Mouse (Mus musculus) urinary bladder, postnatal 36 days (tissue): ENCODE measurements around the gene Mrc2.
A peak's percentile ranks its signal among the peaks of the same experiment; 100 is the strongest.

ENCODE experiments used
- DNase-seq, 2 experiments: peaks; one replicate each; pipeline ENCODE4 v3.0.0; 2022; ENCODE audit warnings: low spot score in 2 of 2, mixed read lengths in 1 of 2

Mrc2 gene

DNA sequence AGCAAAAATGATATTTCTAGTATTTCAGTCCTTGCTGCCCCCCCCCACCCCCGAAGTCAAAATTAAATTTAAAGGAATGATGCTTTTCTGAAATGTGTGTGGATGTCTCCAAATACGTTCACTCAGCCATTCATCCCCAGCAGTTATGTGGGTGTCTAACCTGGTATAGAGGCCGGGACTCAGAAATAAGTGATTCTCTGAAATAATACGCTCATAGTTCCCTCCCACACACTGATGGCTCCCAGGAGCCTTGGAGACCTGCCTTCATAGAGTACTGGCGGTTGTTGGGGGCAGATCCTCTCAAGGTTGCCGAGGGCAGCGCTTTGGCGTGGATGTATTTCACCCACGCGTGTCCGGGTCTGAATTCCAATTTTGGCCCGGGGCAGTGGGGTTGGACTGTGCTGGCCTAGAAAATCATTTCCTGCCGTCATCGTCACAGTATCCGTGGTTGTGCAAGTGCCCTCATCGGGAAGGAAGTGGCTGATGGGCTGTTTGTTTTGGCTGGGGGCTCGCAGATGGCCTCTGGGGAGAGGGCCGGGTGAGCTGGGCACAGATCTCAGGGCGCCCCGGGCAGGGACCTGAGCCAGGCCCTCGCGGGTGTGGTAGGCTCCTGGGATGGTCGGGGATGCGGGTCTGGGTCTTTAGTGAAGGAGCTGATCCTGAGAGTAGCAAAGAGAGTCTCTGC lies 19.0 kb downstream of the Mrc2 start:
- peak in 1 of 2 experiments; percentile 37 for DNase-seq

DNA sequence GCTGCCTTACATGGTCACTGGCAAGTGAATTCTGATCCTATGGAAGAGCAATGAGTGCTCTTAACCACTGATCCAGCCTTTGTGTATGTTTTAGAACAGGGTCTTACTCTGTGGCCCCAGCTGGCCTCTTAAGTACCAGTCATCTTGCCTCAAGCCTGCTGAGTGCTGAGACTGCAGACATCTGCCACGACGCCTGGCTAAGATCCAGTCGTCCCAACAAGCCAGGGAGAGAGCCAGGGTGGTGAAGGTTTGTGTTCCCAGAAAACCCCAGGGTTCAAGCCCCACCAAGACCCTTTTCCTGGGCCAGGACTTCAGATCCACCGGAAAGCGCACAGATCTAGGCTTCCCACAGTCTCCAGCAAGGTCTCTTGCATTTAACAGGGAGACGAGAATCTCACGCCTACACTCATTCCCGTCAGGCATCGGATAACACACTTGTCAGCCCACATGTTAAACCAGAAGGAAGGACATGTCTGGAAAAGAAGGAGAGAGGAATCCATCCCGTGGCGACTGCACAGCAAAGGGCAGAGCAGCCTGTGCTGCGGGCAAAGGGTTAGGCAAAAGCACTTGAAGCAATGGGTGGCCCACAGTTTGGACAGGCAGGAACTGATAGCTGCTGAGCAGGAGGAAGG lies 20.0 kb downstream of the Mrc2 start:
- no peak for DNase-seq

DNA sequence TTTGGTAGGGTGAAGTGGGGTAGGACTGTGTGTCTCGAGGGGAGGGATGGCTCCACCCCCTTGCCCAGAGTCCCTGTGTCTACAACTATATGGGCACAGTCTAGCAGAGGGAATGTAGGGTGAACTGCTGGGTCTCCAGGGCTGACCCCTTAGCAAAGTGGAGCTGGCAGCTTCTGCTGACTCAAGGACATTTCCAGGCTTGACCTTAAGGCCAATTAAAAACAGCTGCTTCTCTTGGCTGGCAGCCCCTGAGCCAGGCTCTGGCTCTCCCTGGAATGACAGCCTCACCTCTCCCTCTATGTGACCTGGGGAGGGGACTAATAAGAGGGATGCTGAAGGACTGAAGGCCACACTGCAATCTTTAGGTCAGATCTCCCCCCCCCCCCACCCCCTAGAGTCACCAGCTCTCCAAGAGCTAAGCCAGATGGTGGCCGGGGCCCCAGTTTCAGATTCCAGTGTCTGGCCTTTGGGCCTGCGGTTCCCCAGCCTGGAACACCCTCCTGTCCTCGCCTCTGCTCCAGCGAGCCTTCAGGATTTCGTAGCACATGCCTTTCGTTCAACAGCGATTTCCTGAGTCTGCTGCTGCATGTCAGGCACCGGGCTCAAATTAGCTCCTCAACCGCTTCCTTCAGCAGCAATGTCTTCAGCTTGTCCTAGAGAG lies 20.7 kb downstream of the Mrc2 start:
- DNase-seq: no peak

DNA sequence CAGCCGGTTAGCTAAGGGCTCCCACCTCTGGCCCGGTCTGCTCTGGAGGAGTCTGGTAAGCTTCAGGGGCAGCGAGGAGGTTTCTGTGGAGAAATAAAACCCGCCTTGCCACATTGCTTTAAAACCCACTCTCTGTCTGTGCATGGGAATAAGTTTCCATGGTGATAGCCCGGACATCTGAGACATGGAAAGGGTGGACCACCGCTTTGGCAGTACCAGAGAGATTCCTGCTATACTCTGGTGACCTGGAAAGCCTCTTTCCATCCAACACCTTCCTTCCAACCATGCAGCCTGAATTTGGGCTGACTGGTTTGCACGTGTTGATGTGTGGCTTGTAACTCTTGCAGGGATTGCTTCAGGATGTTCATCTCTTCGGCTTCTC lies 21.2 kb downstream of the Mrc2 start:
- DNase-seq: no peak

DNA sequence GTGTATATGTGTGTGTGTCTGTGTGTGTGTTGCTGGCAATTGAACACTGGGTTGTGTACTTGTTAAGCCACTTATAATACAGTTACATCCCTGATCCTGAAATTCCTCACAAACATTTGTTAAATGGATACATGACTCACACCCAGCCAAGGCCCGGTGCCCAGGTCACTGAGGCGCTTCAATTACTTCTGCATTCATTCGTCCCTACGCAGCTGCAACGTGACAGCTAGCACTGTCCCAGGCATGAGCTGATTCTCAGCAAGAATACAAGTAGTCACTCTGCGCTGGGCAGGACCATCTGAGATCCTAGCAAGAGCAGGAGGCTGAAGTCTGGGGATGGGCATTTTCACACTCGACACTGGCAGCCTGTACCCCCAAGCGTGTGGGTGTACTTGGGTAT lies 22.9 kb downstream of the Mrc2 start:
- no peak for DNase-seq

DNA sequence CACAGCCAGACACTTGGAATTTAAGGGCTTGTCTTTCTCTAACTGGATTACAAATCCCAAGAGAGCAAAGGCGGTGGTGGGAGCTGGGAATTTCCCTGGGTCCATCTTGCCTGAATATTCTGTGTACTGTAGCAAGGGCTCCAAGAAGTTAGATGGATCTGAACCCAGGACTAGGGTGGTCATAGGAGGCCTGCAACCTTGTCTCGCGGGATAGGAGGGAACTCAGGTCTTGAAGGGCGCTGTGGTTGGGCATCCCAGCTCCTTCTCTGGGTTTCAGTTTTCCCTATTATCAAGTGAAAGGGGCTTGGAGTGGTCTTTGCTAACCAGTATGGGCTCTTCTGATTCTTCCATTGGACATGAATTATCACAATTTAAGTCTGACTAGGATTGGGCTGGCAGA lies 23.7 kb downstream of the Mrc2 start:
- DNase-seq: no peak

DNA sequence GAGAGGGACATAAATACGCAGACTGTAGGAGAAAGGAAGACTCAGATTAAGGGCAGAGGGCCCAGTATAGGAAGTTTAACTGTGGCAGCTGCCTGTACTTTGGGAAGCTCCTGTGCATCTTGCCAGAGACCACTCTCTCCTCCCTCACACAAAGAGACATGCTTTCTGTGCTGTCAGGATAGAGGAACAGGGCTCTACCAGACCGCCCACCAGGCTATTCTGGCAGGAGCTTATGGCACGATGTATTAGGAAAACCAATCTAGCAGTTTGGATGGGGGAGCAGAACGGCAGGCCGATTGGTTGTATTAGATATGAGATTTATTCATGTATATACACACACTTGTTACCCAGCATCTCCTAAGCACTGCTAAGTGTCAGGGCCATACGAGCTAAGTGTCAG lies 25.3 kb downstream of the Mrc2 start:
- DNase-seq: no peak

DNA sequence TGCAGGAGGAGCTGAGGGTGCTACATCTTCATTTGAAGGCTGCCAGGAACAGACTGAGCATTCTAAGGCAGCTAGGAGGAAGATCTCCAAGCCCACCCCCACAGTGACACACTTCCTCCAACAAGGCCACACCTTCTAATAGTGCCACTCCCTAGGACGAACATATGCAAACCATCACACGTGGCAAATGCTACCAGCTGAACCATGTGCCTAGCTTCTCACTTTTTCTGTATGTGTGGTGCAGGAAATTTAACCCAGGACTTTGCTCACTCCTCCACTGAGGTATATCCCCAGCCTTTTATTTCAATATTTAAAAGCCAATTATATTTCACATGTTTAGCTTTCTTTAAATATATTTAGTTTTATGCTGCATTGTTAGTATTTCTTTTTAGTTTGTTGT lies 28.6 kb downstream of the Mrc2 start:
- no peak for DNase-seq

DNA sequence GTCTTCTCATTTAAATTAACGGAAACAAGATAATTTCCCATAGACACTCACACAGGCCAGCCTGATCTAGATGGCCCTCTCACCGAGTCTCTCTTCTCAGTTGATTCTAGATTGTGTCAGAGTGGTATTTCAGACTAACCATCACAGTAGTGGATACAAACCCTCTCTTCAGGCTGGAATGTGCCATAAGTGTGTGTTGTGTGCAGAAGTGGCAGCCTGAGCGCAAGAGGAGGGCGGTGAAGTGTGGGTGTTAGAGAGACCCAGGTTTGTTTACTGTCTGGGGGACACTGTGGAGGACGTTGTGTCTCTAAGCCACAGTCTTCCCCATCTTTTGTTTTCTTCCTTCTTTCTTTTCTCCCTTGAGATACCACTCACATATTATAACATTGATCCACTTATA lies 31.1 kb downstream of the Mrc2 start:
- DNase-seq: no peak

DNA sequence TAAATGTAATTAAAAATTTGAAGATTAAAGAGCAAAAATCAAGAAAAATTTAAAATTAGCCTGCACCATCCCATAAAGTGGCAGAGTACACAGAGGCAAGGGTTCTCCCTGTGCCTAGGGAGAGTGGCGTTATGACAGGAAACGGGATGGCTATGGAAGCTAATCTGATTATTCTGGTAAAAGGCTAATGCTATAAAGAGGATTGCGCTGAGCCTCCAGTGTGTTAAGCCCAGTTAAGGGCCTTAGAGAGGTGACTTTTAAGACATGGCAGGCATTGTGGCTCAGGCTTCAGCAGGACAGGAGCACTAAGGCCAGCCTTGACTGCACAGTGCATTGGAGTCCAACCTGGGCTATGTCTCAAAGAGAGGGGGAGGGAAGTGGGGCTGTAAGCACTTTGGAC lies 34.7 kb downstream of the Mrc2 start:
- DNase-seq: no peak

DNA sequence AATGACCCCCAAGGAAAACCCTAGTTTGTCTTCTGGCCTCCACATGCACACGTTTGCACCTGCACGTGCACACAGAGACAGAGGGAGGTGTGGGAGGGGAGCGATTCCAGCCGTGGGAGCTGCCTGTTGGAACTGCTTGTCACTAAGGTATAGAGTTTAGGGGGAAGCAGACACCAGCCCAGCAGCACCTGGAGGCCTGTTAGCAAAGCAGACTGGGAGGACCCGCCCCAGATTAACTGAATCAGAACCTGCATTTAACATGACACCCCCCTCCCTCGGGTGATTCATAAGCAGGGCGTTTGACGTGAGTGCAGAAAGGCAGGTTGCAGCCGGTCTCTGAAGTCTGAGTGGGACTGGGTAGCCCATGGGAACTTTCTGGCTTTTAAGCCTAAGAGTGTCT lies 37.5 kb downstream of the Mrc2 start:
- peak in 1 of 2 experiments; percentile 38 for DNase-seq

DNA sequence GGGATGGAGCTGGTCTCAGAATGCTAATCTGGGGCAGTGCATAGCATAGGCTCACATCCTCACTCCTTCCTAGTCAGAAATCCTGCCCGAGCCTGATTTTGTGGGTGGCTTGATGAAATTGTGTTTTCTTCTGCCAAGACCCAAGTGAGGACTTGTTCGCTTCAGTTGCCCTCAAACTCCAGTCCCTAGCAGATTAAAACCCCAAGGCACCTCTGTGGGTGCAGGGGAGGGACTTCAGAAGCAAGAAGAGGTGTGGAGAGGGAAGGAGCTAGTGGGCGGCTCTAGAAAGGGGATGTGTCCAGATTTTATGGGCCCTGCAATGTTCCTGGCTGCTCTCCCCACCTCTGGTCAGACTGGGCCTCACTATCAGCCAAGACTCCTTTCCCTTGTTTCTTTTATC lies 38.7 kb downstream of the Mrc2 start:
- no peak for DNase-seq

DNA sequence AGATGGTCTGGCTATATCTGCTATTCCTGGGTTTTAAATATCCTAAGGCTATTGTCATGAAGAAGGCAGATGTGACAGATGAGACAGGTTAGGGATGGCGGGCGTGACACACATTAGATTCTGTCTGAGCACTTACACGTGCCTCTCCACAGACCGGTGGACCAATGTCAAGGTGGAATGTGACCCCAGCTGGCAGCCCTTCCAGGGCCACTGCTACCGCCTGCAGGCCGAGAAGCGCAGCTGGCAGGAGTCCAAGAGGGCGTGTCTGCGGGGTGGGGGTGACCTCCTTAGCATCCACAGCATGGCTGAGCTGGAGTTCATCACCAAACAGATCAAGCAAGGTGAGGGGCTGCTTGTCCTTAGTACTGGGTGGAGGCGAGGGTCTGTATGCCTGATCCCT lies 39.3 kb downstream of the Mrc2 start:
- DNase-seq: peak in 1 of 2 experiments; percentile 40

DNA sequence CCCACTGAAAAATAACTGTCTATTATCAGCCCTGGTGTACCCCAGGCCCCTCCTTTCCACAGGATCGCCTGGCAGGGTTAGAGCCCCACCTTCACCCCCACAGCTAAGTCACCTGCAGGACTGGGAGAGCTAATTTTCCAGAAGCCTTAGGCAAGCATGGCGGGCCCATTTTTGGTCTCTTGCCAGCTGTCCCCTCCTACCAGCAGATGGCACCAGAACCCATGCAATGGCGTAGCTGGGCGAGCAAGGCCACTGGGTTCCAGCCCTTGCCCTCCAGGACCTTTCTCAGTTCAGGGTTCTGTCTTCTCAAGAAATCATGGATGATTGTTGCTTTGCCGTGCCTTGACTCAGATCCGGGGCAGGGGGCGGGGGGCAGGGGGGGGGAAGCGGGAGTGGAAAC lies 40.0 kb downstream of the Mrc2 start:
- DNase-seq: peak in 1 of 2 experiments; percentile 44

DNA sequence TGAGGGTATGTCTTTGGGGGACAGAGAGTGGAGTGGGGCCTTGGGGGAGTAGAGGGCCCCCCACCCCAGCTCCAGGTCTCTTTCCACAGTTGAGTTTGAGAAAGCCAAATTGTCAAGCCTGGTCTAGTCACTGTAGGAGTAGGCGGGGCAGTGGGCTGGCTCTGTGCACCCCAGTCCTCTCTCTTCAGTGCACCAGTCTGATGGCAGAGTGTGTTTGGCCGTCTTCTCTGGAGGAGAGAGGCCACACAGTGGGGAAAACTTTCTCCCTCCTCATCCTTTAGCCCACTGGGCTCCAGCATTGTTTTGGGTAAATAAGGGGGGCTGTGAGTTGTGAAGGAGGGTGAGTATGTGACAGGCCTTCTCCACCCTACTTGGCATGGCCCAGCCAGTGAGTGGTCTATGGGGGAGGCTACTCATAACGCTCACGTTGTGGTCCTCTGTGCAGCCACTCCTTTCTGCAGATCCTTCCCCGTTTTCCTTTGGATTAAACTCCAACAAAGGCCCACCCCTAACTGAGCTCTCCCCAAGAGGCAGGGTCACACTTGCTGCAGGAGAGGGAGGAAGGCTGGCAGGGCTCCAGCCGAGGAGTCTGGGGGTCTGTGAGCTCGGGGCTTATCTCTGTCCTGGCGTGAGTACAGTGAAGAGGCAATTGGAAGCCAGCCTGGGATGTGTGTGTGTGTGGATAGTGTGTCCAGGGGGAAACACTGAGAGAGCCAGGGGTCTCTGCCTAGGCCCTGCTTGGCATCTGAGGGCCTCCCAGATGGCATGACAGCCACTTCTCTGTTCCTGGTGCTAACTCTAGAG lies 41.6 kb downstream of the Mrc2 start:
- DNase-seq: no peak

DNA sequence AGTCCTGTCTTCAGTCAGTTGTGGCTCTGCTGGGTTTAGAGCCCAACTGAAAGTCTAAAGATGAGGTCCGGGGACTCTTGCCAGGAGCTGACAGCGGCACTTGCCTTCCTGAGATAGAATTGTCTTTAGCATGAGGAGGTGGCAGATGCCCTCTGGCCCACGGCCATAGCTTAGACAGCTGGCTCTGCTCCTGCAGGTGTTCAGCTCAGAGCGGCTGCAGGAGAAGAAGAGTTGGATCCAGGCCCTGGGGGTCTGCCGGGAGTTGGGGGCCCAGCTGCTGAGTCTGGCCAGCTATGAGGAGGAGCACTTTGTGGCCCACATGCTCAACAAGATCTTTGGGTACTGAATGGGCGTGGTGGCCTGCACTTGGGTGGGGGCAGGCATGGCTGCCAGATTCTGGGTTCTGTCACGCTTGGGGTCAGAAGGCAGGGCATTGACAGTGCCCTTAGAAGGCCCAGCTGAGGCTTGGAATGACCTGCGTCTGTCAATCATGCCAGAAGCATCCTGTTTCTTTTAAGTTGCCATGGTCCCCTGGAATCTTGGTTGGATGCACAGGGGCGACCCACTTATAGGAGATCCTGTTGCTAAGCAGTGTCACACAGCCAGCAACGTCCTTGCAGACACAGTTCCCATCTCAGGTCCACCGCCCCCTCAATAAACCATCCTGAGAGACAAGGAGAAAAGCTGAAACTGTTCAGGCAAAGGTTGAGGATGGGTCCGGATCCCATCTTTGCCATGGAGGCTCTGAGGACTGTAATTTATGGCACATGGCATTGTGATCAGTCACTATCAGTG lies 46.4 kb downstream of the Mrc2 start:
- no peak for DNase-seq

DNA sequence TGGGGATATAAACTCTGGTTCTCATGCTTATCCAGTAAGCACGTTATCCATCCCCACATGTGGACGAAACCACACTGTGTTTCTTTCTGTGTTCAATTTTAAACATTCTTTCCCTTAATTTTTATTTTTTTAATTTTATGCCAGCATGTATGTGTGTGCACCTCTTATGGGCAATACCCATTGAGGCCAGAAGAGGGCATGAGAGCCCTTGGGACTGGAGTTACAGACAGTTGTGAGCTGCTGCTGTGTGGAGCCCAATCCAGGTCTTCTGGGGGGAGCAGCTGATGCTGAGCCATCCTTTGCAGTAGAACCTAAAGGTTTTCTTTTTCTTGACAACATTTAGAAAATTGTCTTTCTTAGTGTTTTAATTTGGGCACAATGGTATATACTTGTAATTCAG lies 52.8 kb downstream of the Mrc2 start:
- DNase-seq: no peak

DNA sequence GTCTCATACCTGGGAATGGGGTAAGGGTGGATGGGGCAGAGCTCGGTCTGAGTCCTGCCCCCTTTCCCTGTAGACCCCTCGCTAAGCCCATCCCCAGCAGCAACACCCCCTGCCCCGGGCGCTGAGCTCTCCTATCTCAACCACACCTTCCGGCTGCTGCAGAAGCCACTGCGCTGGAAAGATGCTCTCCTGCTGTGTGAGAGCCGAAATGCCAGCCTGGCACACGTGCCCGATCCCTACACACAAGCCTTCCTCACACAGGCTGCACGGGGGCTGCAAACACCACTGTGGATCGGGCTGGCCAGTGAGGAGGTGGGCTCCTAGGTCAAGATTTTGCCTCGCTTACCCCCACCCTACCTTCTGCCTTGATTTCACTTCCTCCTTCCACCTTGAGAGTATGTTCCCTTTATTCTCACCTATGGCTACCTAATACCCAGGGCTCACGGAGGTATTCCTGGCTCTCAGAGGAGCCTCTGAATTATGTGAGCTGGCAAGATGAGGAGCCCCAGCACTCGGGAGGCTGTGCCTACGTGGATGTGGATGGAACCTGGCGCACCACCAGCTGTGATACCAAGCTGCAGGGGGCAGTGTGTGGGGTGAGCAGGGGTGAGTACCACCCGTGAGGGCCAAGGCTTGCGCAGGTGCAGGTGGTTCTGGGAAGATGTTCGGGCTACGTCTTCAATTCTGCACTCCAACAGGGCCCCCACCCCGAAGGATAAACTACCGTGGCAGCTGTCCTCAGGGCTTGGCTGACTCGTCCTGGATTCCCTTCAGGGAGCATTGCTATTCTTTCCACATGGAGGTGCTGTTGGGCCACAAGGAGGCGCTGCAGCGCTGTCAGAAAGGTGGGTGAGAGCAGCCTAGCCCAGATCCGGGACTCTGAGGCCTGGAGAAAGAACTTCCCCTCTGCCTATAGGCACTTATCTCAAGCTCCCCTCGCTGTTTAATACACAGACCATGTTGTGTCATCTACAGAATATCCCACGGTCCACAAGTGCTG lies 55.0 kb downstream of the Mrc2 start:
- DNase-seq: peak; percentile 76 to 86

DNA sequence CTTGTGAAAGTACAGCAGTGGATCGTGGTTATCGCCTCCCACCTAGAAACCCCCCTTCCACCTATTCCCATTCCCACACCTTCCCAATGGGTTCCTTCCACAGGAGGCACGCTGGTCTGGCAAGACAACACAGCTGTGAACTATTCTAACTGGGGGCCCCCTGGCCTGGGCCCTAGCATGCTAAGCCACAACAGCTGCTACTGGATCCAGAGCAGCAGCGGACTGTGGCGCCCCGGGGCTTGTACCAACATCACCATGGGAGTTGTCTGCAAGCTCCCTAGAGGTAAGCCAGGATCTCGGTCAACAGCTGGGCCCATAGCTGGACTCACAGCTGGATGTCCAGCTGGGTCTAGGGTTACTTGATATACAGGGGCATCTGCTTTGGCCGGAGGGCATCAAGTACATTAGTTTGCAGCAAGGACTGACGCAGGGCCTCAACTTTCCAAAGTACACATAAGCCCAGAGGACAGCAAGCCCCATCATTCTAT lies 56.1 kb downstream of the Mrc2 start:
- no peak for DNase-seq

DNA sequence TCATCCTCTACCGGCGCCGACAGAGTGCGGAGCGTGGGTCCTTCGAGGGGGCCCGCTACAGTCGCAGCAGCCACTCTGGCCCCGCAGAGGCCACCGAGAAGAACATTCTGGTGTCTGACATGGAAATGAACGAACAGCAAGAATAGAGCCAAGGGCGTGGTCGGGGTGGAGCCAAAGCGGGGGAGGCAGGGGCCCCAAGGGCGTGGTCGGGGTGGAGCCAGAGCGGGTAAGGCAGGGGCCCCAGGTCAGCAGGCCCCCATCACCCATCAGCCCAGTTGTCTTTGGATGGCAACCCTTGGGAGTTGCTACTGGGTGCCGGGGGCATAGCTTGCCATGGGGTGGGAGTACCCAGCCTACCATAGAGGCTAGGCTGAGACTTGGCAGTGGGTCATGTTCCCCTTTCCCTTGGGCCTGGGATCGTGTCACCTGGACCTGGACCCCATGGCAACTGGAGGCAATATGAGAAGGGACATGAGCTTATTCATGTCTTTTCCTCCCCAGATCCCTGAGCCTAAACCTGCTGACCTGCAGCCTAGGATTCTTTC lies 57.4 kb downstream of the Mrc2 start:
- no peak for DNase-seq
